ENCODE assay signal across 8 mouse cellular contexts in the genomic region with DNA sequence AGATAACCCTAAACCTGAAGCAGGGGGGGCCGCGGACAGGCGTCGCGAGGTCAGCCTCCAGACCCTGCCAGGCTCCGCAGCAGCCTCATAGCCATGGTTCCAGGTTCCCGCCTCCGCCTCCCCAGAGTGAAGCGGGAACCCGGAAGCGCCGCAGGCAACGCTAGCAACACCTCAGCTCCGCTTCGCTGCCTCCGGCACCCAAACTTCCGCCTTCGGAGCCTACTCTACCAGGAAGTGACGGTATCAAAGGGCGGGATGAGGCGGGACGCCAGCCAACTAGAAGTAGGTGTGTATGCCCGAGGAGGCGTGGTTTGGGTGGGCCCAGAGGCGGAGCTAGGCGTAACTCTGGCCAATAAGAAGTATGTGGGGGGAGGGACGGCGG. TPM values are rescaled to one million over a fixed set of nuclear protein-coding genes. Genes with fewer than 3 reads are reported as not detected.
DNase-seq lines count a peak whose midpoint lies in the region; ATAC-seq and TF ChIP-seq lines count a peak whose summit lies in the region.

Gene Slc38a10 (minus strand): TSS at position 234 of the 382 bp plus-strand sequence.

- peak within 1 kb of the TSS; percentile 91 for H3K9ac ChIP-seq in ES-E14 (ENCODE audit: insufficient read depth, low read depth, low read length, poor library complexity, severe bottlenecking)
- peak within 1 kb of the TSS; percentile 75 for H3K9ac ChIP-seq in forebrain, embryonic 15.5 days (replicated peaks)

- no peaks in the 10 kb centered on the region for H3K27me3 ChIP-seq in forebrain, embryonic 15.5 days

- H3K9me3 ChIP-seq in ES-E14 (ENCODE audit: control insufficient read depth, insufficient read depth, low read depth, low read length) = no peaks in the 10 kb centered on the region
- no peaks in the 10 kb centered on the region for H3K9me3 ChIP-seq in forebrain, embryonic 15.5 days

- H3K27ac ChIP-seq in ES-E14 (ENCODE audit: insufficient read depth, low read depth, low read length, poor library complexity, severe bottlenecking) = peak within 1 kb of the TSS; percentile 38; the same call in 1 of the 2 replicates
- peak within 1 kb of the TSS; percentile 82 for H3K27ac ChIP-seq in forebrain, embryonic 15.5 days (replicated peaks)

- H3K4me2 ChIP-seq in forebrain, embryonic 15.5 days (replicated peaks) = peak within 1 kb of the TSS; percentile 56

- DNase-seq in ES-E14 (ENCODE audit: low read depth, low spot score) = peak; percentile 100
- peak; percentile 99 for DNase-seq in cerebellum, adult 11-12 months
- peak; percentile 100 for DNase-seq in heart, postnatal 25 days (ENCODE audit: low spot score)
- peak; percentile 99 to 100 for DNase-seq in layer of hippocampus, adult 18-20 months (ENCODE audit: low spot score in 2 of 2)
- peak; percentile 100 for DNase-seq in lung, adult 2 months
- peak; percentile 99 to 100 for DNase-seq in thymus, adult 18-20 months

- peak; percentile 87; the same call in 1 of the 2 replicates for TF ChIP-seq POLR2A in lung, adult 2 months (IDR thresholded peaks at IDR 0.05; ENCODE audit: borderline replicate concordance, extremely low read depth, low read depth, low read length)

- in situ Hi-C loops in ES-E14 (cut with MboI; ENCODE audit: low sequenced_read_pairs in 2 of 2, unreplicated experiment in 2 of 2) = no loop called here

- peak; percentile 97 for ATAC-seq in forebrain, embryonic 15.5 days (replicated peaks)
- ATAC-seq in neutrophil, adult 5-6 weeks (ENCODE audit: extremely low read depth, insufficient number of reproducible peaks, low FRiP score, poor library complexity, severe bottlenecking) = peak; percentile 98

- H3K4me1 ChIP-seq in ES-E14 (ENCODE audit: control insufficient read depth in 2 of 2, insufficient read depth in 2 of 2, low read length in 2 of 2, poor library complexity in 1 of 2) = peaks cover 7 to 12% of the 10 kb centered on the region in 2 experiments; a peak in 3 of 4 replicates
- H3K4me1 ChIP-seq in forebrain, embryonic 15.5 days = peaks cover 16% of the 10 kb centered on the region
- H3K4me1 ChIP-seq in lung, adult 2 months (ENCODE audit: control insufficient read depth, insufficient read depth, low read length) = peaks cover 6% of the 10 kb centered on the region

- TF ChIP-seq CTCF in lung, adult 2 months (IDR thresholded peaks at IDR 0.05; ENCODE audit: insufficient read depth, low read length) = no peak

- no peaks in the 10 kb centered on the region for H3K36me3 ChIP-seq in ES-E14 (ENCODE audit: control insufficient read depth, insufficient read depth, low read length, poor library complexity, severe bottlenecking)
- H3K36me3 ChIP-seq in forebrain, embryonic 15.5 days = no peaks in the 10 kb centered on the region

- WGBS in forebrain, embryonic 15.5 days = under 1% methylated on average over 28 of the region's 28 CpGs
- WGBS in lung, adult 2 months = under 1% methylated on average over 28 of the region's 28 CpGs

- peak within 1 kb of the TSS; percentile 79 to 99 for H3K4me3 ChIP-seq in ES-E14 (ENCODE audit: insufficient read depth in 1 of 2, low read depth in 1 of 2, low read length in 2 of 2, poor library complexity in 1 of 2, severe bottlenecking in 1 of 2)
- peak within 1 kb of the TSS; percentile 86 for H3K4me3 ChIP-seq in forebrain, embryonic 15.5 days
- peak within 1 kb of the TSS; percentile 97 for H3K4me3 ChIP-seq in lung, adult 2 months (replicated peaks; ENCODE audit: extremely low read depth, low read depth, low read length)

- intact Hi-C loops in heart, postnatal 25 days (cut with DNase I) = no loop called here

TF ChIP-seq in ES-E14, 5 proteins besides CTCF, POLR2A, EP300 and RAD21:
- TF ChIP-seq ZC3H11A (IDR thresholded peaks at IDR 0.05; ENCODE audit: borderline replicate concordance, low read depth, low read length) (no peak), ZNF384 (IDR thresholded peaks at IDR 0.05; ENCODE audit: low read depth, low read length) (0 out of 2 replicates have a peak, but pooled peaks have one; percentile 10), CHD2 (IDR thresholded peaks at IDR 0.05; ENCODE audit: low read depth, low read length) (0 out of 2 replicates have a peak, but pooled peaks have one; percentile 26), HCFC1 (IDR thresholded peaks at IDR 0.05; ENCODE audit: borderline replicate concordance, insufficient read depth, low read length) (peak; percentile 53; the same call in 1 of the 2 replicates), MAFK (IDR thresholded peaks at IDR 0.05; ENCODE audit: insufficient read depth, low read depth, low read length) (no peak)

RNA-seq across cellular contexts. Expression of gene Slc38a10, which starts in this region (rescaled TPM):
- total RNA-seq in ES-E14 (2012; rRNA removed) = 146 and 216 TPM in 2 replicates
- polyA plus RNA-seq in forebrain, embryonic 15.5 days (2015; fragmentation: Nextera tagmentation; extraction: Ambion mirVana) = 97.7 and 98.9 TPM in 2 replicates
- 10 to 100 TPM; 75.9 to 78.0 TPM for total RNA-seq in heart, postnatal 25 days (2021)
- 10 to 100 TPM; 81.4 to 86.5 TPM for total RNA-seq in layer of hippocampus, adult 18-20 months (2021)
- polyA plus RNA-seq in lung, adult 2 months (2012; rRNA removed) = 132 and 170 TPM in 2 replicates
- 49.0 and 60.3 TPM in 2 replicates for total RNA-seq in neutrophil, adult 5-6 weeks (2017)

Comparison
In these comparisons a context has a peak if more than half of its experiments do, and no peak if none do; other contexts are left out.
1. Peak in every context shown above with its lines: DNase-seq, ATAC-seq, H3K4me3 ChIP-seq and H3K27ac ChIP-seq.